Mouse (Mus musculus) hematopoietic stem cell, adult 5-6 weeks (primary cell): ENCODE measurements around the gene Dnah3. TPM values are rescaled to one million over a fixed set of nuclear protein-coding genes. Genes with fewer than 3 reads are reported as not detected.
A peak's percentile ranks its signal among the peaks of the same experiment; 100 is the strongest.

Experiments
- ATAC-seq, 2 experiments: fragments of 125-278 bp in 1 of 2; replicated peaks in 1 of 2; 2 replicates each; pipeline ENCODE4 v1.8.0; 2016 to 2017; ENCODE audit warnings: inconsistent platforms in 2 of 2, mild to moderate bottlenecking in 2 of 2, moderate number of reproducible peaks in 2 of 2, low read depth in 1 of 2, moderate TSS enrichment in 1 of 2; ENCODE audit not compliant: low FRiP score in 2 of 2, poor library complexity in 2 of 2, severe bottlenecking in 2 of 2, insufficient read depth in 1 of 2, low TSS enrichment in 1 of 2
- total RNA-seq: library from RNA; stranded (forward); fragments of 172-1452, 232-1000 nt; gene quantifications from 2 replicates; pipeline ENCODE4 v1.2.3, GENCODE M21; 2017

Dnah3 gene
- total RNA-seq, 1 experiment from 2014 or later, result not detected

DNA sequence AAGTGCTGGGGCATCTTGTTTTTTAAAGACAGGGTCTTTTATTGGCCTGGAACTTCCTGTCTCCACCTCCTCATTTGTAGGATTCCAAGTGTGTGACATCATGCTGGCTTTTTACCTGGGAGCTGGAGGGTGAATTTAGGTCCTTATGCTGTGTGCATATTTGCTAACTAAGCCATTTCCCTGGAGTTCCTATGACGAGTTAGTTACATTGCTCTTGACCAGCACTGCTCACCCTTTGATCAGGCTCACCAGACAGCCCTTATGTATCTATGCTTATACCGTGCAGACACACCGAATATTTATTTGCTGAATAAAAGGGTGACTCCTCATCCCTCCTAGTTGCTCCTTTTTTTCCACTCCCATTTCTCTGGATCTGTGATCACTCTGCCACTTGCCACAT lies 14.9 kb downstream of the Dnah3 start:
- no peak for ATAC-seq

DNA sequence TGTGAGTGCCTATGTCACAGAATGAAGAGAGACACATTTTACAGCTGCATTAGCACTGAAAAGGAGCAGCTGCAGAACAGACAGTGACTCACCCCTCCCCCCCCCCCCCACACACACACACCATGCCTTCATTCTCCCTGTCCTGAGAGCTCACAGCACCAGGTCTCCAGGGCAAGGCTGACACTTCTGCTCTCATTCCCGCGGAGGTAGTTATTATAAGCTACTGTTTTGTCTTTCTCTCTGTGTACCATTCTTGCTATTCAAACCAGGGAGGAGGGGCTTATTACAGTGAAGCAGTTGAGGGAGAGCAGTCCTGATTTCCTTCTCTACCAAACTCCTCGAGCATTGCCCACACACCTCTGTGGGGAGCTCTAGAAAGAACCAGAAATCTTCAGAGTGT lies 25.9 kb downstream of the Dnah3 start:
- no peak for ATAC-seq

DNA sequence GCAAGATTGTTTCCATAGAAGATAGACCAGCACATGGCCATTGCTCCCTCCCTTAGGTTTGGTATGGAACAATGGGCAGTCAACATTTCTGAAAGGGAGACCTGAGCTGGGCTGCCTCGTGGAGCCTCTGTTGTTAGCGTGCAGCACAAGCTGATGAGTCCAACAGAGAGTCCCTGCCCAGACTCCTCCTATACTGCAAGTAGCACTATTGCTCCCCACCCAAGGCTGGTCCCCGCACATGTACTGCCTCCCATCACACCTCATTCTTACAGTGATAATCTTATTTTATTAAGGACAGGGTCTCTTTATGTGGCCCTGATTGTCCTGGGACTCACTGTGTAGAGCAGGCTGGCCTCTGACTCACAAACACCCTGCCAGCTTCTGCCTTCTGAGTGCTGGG lies 27.0 kb downstream of the Dnah3 start:
- ATAC-seq, result no peak

DNA sequence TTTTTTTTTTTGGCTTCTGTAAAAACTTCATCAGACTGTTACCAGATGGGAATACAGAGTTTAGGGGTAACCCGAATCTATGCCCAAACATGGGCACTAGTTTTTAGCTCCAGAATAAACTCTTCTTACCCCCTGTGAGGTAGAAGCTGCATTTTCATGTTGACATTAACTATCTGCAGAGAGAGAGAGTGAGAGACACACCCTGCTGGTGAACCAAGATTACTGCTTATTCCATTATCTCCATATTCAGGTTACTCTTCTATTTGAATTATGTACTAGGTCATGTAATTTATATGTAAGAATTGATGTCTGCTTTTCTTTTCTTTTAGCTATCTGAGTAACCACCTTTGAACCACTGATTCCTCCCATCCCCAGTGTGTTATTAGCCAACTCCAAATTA lies 31.0 kb downstream of the Dnah3 start:
- no peak for ATAC-seq

DNA sequence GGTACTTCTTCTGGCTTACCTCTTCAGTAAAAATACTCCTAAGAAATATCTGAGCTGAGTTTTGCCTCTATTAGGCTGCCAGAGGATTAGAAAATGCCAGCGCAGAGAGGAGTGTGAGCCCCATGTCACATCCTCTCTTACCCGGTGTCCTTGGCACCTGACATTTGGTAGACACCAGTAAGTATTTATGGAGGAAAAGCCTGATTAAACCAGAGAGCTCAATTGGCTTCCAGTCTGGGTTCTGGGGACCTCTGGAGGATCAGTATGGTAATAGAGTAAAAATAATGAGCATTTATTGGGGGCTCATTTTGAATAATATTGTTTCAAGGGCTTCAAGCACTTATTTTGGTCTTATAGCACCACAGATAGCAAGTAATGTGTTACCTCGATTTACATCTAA lies 39.6 kb downstream of the Dnah3 start:
- no peak for ATAC-seq

DNA sequence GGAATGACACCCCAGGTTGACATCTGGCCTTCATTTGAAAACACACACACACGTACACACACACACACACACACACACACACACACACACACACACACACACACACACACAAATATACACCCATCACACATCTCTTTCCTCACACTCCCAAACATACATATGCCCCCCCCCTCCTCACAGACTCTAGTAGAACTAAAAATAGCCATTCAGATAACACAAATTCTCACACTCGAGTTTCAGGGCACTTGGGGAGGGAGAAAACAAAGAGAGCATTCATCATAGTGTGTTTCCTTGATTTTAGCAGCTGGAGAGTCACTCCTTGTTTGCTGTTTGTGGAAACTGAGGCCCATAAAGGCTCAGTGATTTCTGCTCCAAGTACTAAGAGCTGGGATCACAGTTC lies 41.1 kb downstream of the Dnah3 start:
- ATAC-seq, result no peak

DNA sequence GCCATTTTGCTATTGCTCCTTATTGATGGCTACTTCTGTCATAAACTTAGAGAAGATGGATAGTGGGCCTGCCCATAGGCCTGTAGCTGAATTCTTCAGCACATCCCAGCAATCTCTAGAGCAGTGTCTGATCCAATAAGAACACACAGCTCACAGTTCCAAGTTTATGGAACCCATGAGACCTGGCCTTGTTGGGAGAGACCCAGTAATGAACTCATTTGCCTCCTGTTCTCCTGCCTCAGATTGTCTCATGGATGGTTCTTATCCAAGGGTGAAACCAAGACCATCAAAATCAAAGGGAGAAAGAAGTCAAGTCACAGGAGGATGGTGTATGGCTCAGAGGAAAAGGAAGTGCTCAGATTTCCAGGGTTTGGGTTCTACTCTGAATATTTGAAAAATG lies 44.6 kb downstream of the Dnah3 start:
- no peak for ATAC-seq

DNA sequence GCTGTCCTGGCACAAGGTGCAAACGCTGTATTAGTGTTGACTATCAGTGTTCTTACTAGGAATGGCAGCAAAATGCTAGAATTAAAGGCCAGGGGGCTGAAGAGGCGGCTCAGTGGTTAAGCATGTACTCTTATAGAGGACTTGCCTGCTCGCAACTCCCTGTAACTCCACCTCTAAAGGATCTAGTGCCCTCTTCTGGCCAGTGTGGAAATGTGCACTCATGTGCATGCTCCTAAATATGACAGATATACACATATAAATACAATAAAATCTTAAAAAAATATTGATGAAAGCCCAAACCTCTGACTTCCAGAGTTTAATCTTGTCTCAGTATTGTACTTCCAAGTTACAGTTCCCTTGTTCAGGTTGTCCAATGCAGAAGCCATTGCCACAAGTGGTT lies 51.1 kb downstream of the Dnah3 start:
- ATAC-seq, result no peak

DNA sequence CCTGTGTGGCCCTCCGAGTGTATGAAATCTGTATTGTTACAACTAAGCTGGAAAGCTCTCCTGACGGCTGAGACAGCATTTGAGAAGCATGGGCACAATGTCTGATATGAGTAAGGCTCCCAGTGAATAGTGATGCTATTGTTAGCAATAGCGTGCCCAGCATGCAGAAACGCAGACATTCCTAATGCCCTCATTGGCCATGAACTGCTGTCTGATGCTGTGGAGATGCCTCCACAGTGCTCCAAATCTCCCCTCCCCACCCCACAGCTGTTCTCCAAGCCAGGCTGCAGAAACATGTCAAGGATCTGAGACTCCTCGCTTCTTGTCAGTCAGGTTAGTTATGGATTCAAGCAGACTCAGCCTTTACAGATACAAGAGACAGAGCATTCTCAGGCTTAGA lies 58.7 kb downstream of the Dnah3 start:
- ATAC-seq, result no peak

DNA sequence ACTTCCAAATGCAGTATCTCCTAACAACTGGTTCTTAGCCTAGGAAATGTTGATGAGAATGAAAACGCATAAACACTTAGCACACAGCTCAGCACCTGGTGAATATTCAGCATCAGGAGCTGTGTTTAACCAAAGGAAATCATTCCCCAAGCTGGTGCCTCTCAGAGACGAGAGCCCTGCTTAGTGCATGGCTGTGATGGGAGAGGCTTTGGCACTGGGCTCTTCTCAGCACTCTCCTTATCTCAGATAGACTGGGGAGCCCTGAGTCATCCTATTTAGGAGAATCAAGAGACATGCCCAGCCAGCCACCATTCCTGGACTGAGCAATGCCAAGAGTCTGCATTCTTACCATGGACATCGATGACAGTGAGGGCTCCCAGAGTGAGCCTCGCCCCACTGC lies 60.1 kb downstream of the Dnah3 start:
- no peak for ATAC-seq

DNA sequence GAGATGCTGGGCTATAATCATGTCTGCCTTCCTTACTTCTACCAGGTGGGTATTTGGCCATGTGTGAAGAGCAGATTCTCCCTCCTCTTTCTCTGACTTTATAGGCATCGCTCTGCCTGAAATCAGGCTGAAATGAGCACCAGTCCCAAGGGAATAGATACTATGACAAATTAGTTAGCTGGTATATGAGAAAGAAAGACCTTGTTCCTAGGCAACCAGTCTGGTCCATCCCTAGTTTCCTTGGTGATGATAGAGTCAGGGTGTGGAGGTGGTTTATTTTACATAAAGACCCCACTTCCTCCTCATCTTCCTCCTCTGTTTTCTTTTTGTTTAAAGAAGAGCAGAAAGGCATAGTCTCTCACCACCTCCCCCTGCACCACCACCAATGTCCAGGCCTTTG lies 60.5 kb downstream of the Dnah3 start:
- no peak for ATAC-seq

DNA sequence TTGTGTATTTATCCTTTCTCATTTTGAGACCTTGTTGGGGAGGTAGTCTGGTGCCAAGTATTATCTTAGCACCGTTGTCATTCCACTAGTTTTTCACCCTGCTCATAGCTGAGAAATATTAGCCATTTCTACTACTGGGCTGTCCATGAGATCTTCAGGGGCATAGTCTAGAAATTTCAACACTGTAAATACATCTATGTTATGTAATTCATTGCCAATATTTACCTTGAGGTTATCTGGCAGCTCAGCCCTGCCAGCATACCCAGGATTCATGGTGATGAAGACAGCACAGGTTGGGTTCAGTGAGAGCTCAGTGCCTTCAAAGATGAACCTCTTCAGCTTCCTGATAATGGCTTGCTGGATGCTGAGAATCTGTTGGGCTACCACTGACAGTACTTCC lies 66.4 kb downstream of the Dnah3 start:
- ATAC-seq, result no peak

DNA sequence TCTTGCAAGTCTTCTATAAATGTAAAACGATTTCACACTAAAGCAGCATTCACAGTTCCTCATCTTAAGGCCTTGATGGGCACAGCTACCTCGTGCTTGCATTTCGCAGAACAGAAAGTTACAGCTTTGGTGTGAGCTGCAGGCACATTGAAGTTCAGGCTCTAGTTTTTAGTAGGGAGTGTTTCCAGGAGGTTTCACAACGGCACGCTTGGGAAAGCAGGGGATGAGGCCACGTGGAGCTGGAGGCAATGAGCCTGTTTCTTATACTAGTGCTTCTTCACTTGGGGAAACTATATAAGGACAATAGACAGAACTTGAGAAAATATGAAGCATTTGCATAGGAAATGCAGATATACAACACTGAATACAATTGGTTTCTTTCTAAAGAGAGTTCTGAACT lies 98.0 kb downstream of the Dnah3 start:
- ATAC-seq, result no peak

DNA sequence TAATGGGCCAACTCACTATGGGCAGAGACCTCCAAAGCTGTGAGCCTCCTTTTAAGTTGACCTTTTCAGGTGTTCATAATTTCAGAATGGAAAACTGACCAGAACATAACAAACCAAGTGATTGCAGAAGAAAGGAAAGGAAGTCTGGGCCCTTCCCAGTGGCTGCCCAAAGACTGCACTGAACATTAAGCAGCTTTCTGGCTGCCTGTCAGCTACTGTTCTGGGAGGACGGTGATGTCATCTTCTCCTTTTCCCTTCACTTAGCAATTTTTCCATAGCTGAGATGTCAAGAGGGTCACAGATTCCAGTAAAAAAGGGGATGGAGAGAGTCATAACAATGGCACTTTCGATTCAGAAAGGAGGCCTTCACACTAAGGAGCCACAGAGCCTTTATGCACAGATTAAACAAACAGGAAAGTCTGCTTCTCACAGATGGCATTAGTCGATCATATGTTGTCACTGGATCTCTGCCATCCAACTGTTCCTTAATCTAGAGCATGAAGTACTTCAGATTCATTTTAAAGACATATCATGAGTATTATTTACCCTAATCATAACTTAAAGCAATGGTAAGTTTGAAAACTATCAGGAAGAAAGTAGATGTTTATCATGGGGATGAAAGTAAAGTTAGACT lies 109.7 kb downstream of the Dnah3 start:
- ATAC-seq, result no peak

DNA sequence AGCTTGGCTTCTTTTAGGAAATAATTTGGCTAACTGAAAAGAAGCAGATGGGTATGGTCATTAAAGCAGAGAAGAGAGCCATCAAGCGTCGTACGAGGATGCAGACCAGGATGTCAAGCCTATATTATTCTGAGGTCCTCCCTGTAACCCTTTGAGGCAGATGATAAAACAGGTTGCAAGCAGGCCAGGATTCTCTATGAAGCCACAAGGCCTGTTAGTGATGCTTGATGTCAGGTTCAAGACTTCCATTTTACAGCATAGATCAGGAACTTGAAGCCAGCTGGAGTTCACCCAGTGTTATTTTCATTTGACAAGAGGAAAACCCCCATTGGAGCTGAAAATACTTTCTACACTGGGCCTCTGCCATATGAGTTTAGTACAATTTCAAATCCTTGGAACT lies 114.9 kb downstream of the Dnah3 start:
- no peak for ATAC-seq

DNA sequence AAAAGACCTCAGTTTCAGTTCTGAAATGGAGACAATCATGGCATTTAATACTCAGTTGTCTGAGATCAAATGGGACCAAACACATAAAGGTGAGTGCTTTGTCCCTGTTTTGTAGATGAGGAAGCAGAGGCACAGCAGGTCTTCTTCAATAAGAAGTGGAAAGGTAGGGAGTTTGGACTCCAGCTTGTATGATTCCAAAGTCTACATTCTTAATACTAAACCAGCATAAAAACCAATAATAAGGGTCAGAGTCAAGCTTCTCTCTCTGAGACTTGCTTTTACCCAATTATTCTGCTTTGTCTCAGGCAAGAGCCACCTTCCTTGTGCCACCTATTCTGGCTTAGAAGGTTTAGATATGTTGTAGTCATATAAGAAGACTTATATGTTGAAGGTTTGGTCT lies 116.5 kb downstream of the Dnah3 start:
- no peak for ATAC-seq

DNA sequence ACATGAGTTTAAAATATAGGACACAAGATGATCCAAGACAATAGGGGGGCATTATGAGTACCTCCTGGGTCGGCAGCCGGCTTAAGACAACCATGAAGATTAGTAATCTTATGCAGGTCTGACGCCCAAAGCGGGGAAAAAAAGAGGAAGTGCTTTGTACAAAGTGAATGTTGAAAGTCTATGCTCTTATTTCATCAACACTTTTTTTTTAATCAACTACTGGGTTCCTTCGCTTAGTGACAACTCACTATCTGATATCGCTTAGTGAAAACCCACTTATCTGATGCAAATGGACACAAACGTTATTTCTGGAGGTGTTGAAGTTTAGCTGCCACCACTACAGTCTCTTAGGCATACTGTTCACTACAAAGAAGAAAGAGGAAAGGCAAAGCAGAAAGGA lies 117.5 kb downstream of the Dnah3 start:
- ATAC-seq, result peak in 1 of 2 experiments; percentile 21; a peak in 1 of 4 replicates

DNA sequence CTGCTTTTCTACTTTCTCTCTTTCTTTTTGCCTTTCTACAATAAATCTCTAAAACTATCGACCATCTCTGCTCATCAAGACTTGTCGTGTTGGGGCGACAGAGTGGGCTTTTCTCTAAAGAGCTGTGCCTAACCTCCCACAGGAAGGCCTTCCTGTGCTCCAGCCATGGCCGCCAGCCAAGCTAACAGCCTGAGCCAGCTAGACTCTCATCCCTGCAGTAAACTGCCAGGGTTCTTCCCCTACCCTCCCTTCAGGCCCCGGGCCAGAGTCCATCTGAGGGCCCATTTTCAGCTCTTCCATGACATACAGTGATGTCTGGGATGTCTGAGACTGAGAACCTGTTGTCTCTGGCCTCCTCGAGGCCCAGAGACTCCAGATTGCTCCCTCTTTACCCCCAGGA lies 118.8 kb downstream of the Dnah3 start:
- ATAC-seq, result no peak

DNA sequence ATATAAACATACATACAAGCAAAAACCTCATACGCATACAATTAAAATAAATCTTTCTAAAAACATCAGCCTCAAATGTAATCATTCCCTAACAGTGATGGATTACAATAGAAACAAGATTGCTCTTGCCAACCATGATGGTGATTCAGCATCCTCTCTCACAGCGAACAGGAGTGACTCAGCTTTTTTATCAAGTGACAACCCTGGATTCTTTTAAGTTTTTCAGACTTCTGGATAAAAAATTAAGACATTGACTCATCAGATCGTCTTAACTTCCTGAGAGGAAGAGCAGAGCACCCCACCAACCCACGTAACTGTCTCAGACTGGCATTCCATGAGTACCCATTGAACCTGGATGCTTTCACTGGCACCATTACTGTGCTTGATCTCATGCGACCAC lies 120.9 kb downstream of the Dnah3 start:
- no peak for ATAC-seq

DNA sequence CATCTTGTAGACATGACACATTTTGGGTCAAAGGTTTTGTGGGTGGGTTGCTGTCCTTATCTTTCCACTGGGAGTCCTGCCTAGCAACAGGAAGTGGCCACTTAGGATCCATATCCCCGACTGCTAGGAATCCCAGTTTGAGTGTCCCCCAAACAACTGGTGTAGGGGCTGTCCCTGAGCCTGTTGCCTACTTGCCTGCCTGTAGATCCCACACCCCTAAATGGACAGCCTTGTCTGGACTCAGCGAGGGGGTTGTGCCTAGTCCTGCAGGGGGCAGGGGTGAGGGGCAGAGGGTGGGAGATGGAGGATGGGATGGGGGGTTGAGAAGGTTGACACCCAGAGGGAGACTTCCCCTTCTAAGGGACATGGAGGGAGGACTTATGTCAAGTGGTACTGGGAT lies 125.8 kb downstream of the Dnah3 start:
- no peak for ATAC-seq
